Mouse (Mus musculus) ES-Bruce4 (cell line): ENCODE results near the gene Trim11.

Source experiments
- CTCF ChIP-seq: IDR thresholded peaks from one replicate; pipeline ENCODE4 v1.8.1; 2011; ENCODE audit warnings: low read depth, low read length
- POLR2A ChIP-seq: IDR thresholded peaks from one replicate; pipeline ENCODE4 v1.8.1; 2011; ENCODE audit warnings: low read length; ENCODE audit not compliant: insufficient read depth

GRCm38 (mm10) chr11:58980381-58980990 is 2.6 kb downstream of the Trim11 start:
- TF ChIP-seq POLR2A (no peak), CTCF (no peak)
